Mouse (Mus musculus) testis, adult 2 months (tissue): ENCODE data around the gene Aldh1l1. TPM values are rescaled to one million over a fixed set of nuclear protein-coding genes. Genes with fewer than 3 reads are reported as not detected.

Experiments
- H3K27ac ChIP-seq: fragments of 200-500 bp; 2 replicates; pipeline ENCODE4 v1.5.1; 2012; ENCODE audit warnings: low read depth, low read length; ENCODE audit not compliant: control insufficient read depth, insufficient read depth
- H3K27me3 ChIP-seq: fragments of 200-500 bp; 2 replicates; pipeline ENCODE4 v1.6.1; 2012; ENCODE audit warnings: mild to moderate bottlenecking, low read length, moderate library complexity; ENCODE audit not compliant: control insufficient read depth, insufficient read depth
- H3K36me3 ChIP-seq: fragments of 200-500 bp; 2 replicates; pipeline ENCODE4 v1.6.1; 2012; ENCODE audit warnings: mild to moderate bottlenecking, low read length; ENCODE audit not compliant: control insufficient read depth, insufficient read depth
- H3K4me1 ChIP-seq: fragments of 200-500 bp; 2 replicates; pipeline ENCODE4 v1.6.1; 2012; ENCODE audit warnings: low read length; ENCODE audit not compliant: control insufficient read depth, insufficient read depth
- H3K4me3 ChIP-seq: fragments of 200-500 bp; 2 replicates; pipeline ENCODE4 v1.5.1; 2012; ENCODE audit warnings: low read depth, mild to moderate bottlenecking, low read length, moderate library complexity, mixed read lengths; ENCODE audit not compliant: control insufficient read depth
- CTCF ChIP-seq: fragments of 200-500 bp; IDR thresholded peaks from 2 replicates; pipeline ENCODE4 v1.5.1; 2012; ENCODE audit warnings: low read depth, mild to moderate bottlenecking, inconsistent platforms, low read length, moderate library complexity; ENCODE audit not compliant: control insufficient read depth, insufficient read depth, insufficient replicate concordance
- POLR2A ChIP-seq: fragments of 200-500 bp; IDR thresholded peaks from 2 replicates; pipeline ENCODE4 v1.6.1; 2012; ENCODE audit warnings: low read depth, mild to moderate bottlenecking, inconsistent platforms, low read length, moderate library complexity; ENCODE audit not compliant: control insufficient read depth
- polyA plus RNA-seq: library from polyadenylated mRNA; depleted of rRNA; stranded (reverse); fragments of >200 nt; gene quantifications from 2 replicates; pipeline ENCODE4 v1.2.3, GENCODE M21; 2012

Aldh1l1 gene
- polyA plus RNA-seq, 1 experiment = 9.6 TPM

DNA sequence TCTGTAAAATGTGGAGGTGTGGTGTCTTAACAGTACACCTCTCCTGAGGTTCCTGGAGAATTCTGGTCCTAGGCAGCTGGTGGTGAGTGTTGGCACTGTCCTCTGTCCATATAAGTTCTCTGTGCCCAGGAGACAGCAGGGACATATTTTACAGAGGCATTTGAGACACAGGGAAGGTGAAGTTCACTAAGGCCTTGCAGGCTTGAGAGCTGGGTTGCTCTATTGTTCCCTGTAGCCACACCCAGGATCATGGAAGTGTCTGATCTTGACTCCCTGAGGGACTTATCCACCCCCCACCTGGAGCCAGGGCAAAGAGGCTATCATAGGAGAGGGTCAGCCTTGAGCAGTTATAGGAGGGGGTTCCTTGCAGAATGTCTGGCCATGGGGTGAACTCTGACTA, 65.0 kb downstream of the Aldh1l1 start:
- no peaks in the 10 kb centered on the region for H3K27me3 ChIP-seq
- H3K4me3 ChIP-seq = peak overlapping the region; percentile 72
- no peaks in the 10 kb centered on the region for H3K36me3 ChIP-seq
- peaks cover 3% of the 10 kb centered on the region for H3K4me1 ChIP-seq
- peak overlapping the region; percentile 56 for H3K27ac ChIP-seq
- TF ChIP-seq CTCF = no peak
- TF ChIP-seq POLR2A = no peak

DNA sequence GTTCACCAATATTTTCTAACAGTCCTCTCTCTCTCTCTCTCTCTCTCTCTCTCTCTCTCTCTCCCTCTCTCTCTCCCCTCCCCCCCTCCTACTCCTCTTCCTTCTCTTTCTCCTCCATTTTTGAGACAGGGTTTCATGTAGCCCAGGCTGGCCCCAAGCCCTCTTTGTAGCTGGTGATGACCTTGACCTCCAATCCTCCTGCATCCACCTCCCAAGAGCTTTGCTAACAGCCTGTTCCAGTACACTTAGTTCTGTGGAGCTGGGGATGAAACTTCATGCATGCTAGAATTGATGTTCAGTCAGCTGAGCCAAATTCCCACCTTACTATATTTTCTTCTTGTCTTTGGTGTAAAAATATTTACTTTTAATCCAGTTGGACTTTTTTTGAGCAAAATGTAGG, 67.0 kb downstream of the Aldh1l1 start:
- Histone ChIP-seq H3K4me1 (peaks cover 3% of the 10 kb centered on the region), H3K36me3 (no peaks in the 10 kb centered on the region), H3K27ac (no peak overlapping the region), H3K4me3 (no peak overlapping the region), H3K27me3 (no peaks in the 10 kb centered on the region)
- TF ChIP-seq POLR2A = no peak
- no peak for TF ChIP-seq CTCF

DNA sequence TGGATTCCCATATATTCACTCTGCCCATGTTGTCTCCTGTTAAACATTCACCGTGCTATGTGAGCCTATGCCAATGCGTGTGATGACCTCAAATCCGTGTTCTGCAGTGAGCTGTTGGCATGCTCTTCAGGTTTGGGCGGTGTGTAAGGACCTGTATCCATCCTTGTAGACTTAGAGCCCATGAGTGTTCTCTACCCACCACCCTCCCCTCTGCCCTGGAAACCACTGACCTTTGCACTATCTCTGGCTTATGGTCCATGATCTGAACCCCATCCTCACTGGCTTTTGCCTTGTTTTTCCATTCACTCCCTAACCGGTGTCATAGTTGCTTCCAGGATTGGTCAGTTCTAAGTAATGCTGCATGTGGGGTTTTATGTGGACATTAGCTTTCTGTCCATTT, 67.5 kb downstream of the Aldh1l1 start:
- Histone ChIP-seq H3K4me3 (no peak overlapping the region), H3K27ac (no peak overlapping the region), H3K4me1 (peaks cover 3% of the 10 kb centered on the region), H3K36me3 (no peaks in the 10 kb centered on the region), H3K27me3 (no peaks in the 10 kb centered on the region)
- TF ChIP-seq POLR2A (no peak), CTCF (no peak)

DNA sequence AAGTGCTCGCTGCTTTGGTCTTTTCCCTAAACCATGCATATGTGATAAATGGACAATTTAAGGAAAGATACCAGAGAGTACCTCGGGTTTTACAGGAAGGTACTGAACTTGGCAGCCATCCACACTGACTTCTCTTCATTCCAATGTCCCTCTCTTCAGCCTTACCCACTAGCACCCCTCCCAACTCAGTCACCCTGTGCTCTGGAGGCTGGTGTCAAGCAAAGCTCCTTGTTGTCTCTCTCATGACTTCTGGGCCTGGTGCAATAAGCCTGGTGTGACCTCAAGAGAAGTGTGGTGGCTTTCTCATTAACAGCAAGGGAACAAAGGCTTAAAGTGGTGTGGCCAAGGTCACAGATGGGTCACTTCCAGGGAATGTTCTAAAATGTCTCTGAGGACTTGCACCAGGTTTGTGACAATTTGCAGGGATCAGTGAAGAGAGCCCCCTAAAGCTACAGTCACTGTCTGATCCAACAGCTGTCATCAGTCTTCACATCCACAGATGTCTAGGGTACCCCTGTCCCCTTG, 70.4 kb downstream of the Aldh1l1 start:
- TF ChIP-seq CTCF (no peak), POLR2A (no peak)
- H3K36me3 ChIP-seq = no peaks in the 10 kb centered on the region
- H3K4me3 ChIP-seq = no peak overlapping the region
- no peaks in the 10 kb centered on the region for H3K4me1 ChIP-seq
- H3K27me3 ChIP-seq = no peaks in the 10 kb centered on the region
- no peak overlapping the region for H3K27ac ChIP-seq

DNA sequence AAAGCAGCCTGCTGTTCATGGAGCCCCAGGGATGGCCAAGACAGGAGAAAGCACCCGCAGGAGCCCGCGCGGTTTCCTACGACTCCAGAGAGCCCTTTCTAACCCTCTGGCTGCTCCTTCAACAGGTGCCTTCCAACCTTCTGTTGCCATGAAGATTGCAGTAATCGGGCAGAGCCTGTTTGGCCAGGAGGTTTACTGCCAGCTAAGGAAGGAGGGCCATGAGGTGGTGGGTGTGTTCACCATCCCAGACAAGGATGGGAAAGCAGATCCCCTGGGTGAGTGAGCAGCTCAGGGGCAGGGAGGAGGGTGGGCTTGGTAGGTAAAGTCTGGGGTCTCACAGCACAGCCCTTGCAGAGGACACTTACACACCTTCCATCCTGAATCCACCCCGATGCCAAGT, 70.8 kb downstream of the Aldh1l1 start:
- Histone ChIP-seq H3K27ac (no peak overlapping the region), H3K36me3 (no peaks in the 10 kb centered on the region), H3K4me3 (no peak overlapping the region), H3K27me3 (no peaks in the 10 kb centered on the region), H3K4me1 (no peaks in the 10 kb centered on the region)
- no peak for TF ChIP-seq CTCF

DNA sequence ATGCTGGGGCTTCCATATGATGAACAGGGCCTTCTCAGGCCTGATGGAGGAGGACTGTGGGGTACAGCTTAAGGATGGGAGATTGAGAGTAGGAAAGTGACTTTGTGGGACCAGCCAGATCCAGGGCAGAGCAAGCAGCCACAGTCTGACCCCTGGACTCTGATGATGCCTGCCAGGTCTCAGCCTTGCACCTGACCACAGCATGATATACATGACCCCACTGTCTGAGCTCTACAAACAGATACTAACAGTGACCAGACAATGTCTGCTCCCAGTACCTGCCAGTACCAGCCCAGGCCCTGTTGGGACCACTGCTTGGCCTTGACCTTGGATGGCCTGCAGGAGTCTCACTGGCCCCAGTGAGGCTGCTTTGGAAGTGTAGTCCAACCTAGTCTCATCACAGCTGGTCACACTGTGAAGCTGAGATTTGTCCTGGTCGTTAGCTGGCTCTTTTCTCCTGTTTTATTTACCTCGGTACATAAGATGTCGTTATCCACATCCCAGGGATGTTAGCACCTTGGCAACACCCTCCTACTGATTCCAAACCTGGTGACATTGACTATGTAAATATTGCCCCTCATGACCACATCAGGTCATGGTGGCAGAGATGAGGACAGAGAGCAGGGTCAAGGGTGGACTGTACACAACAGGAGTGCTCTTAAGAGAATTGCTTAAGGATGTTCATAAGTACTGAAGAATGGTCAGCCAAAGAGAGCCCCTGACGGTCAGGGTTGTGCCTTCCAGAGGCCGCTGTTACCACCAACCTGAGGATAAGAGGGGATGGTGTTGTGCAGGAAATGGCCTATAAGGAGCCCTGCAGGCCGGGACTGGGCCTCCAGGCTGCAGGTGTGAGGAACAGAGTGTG, 71.8 kb downstream of the Aldh1l1 start:
- Histone ChIP-seq H3K27ac (no peak overlapping the region), H3K27me3 (no peaks in the 10 kb centered on the region), H3K4me1 (no peaks in the 10 kb centered on the region), H3K36me3 (no peaks in the 10 kb centered on the region), H3K4me3 (no peak overlapping the region)
- TF ChIP-seq CTCF = no peak
- no peak for TF ChIP-seq POLR2A

DNA sequence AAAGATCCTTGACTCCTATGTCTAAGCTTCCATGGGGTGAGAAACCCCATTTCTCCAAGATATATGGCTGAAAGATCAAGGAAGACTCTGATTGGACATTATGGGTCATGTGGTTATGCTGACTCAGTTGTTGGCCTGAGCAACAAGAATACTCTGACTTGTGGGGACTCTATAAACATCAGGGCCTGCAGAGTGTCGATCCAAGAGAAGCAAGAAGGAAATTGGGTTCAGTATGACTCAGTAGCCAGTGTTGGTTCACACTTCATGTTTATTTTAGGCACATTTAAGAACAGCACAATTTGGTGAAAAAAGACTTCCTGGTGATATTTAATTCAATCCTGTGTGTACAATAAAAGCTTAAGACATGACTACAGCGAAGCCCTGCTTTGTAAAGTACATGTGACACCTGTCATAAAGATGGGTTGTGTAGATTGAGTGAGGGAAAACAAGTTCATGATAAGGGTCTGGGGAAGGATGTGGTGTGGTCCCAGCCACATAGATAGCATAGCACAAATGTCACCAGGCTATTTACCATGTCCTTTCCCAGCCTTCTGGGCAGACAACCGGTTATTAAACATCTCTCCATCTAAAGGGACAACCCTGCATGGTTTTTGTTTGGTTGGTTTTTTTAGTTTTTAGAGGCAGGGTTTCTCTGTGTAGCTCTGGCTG, 74.3 kb downstream of the Aldh1l1 start:
- TF ChIP-seq CTCF (no peak), POLR2A (no peak)
- Histone ChIP-seq H3K4me1 (no peaks in the 10 kb centered on the region), H3K27ac (no peak overlapping the region), H3K27me3 (no peaks in the 10 kb centered on the region), H3K36me3 (no peaks in the 10 kb centered on the region), H3K4me3 (no peak overlapping the region)
